Mouse (Mus musculus): ENCODE measurements at regions not wholly inside any gene's neighbourhood (a gene's known extent, or its start where the extent isn't known, plus 50 kb on each side); places are given as distances from the start of the nearest gene placed in this dataset.

GRCm38 (mm10) chr19:36237751-36238150 is 110.4 kb upstream of the Pcgf5 start:
- Histone ChIP-seq H3K4me1 (replicated peaks) (no peaks in the 10 kb centered on the region), H3K27ac (no peak overlapping the region), H3K9me3 (no peaks in the 10 kb centered on the region), H3K9ac (no peak overlapping the region), H3K36me3 (no peaks in the 10 kb centered on the region), H3K4me2 (no peak overlapping the region), H3K4me3 (no peak overlapping the region), H3K27me3 (no peaks in the 10 kb centered on the region)
- WGBS, result 66% methylated on average over 3 of the region's 3 CpGs
- no peak for ATAC-seq (ENCODE audit: low FRiP score)

GRCm38 (mm10) chr19:36238536-36238935 is 109.6 kb upstream of the Pcgf5 start:
- 83% methylated on average over 3 of the region's 3 CpGs for WGBS
- no peak overlapping the region for H3K4me2 ChIP-seq
- H3K9ac ChIP-seq, result no peak overlapping the region
- H3K36me3 ChIP-seq, result no peaks in the 10 kb centered on the region
- no peak overlapping the region for H3K27ac ChIP-seq
- no peaks in the 10 kb centered on the region for H3K4me1 ChIP-seq (replicated peaks)
- no peak overlapping the region for H3K4me3 ChIP-seq
- H3K9me3 ChIP-seq, result no peaks in the 10 kb centered on the region
- H3K27me3 ChIP-seq, result no peaks in the 10 kb centered on the region
- ATAC-seq (ENCODE audit: low FRiP score), result no peak

GRCm38 (mm10) chr19:36242396-36242795 is 105.7 kb upstream of the Pcgf5 start:
- Histone ChIP-seq H3K36me3 (no peaks in the 10 kb centered on the region), H3K27me3 (no peaks in the 10 kb centered on the region), H3K4me1 (replicated peaks) (no peaks in the 10 kb centered on the region), H3K4me3 (no peak overlapping the region), H3K9me3 (no peaks in the 10 kb centered on the region), H3K4me2 (no peak overlapping the region), H3K27ac (no peak overlapping the region), H3K9ac (no peak overlapping the region)
- 83% methylated on average over 3 of the region's 3 CpGs for WGBS
- ATAC-seq (ENCODE audit: low FRiP score), result no peak

- WGBS, result 80% methylated on average over 5 of the region's 5 CpGs
- Histone ChIP-seq H3K36me3 (no peaks in the 10 kb centered on the region), H3K27me3 (no peaks in the 10 kb centered on the region), H3K4me2 (no peak overlapping the region), H3K9ac (no peak overlapping the region), H3K27ac (no peak overlapping the region), H3K4me3 (no peak overlapping the region), H3K9me3 (no peaks in the 10 kb centered on the region), H3K4me1 (replicated peaks) (no peaks in the 10 kb centered on the region)
- ATAC-seq (ENCODE audit: low FRiP score), result no peak
Observed at GRCm38 (mm10) chr19:36242946-36243345, 105.2 kb upstream of the Pcgf5 start.

DNA sequence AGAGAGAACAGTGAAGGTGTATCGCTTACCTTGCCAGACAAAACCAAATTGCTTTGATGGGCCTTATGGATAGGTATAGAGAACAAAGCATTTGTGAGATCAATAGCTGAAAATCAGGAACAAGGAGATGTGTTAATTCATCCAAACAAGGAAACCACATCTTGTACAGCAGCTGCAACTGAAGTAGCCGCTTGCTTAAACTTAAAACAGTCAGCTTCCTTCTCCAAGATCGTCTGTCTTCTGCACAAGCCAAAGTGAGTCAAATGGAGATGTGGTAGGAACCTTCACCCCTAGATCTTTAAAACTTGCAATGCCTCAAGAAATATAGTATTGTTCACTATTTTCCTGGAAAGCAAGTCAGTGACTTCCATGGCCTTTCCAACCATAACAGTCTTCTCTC is 95.6 kb upstream of the Pcgf5 start:
- no peak overlapping the region for H3K4me3 ChIP-seq

GRCm38 (mm10) chr19:36257748-36258538 is 90.2 kb upstream of the Pcgf5 start:
- no peaks in the 10 kb centered on the region for H3K36me3 ChIP-seq
- 0 out of 2 replicates have a peak overlapping the region, but pooled peaks have one; percentile 3 for H3K27ac ChIP-seq
- H3K4me3 ChIP-seq, result no peak overlapping the region
- ATAC-seq (ENCODE audit: low FRiP score), result no peak
- no peak overlapping the region for H3K4me2 ChIP-seq
- no peaks in the 10 kb centered on the region for H3K27me3 ChIP-seq
- H3K4me1 ChIP-seq (replicated peaks), result peaks cover 11% of the 10 kb centered on the region; the same call in 1 of the 2 replicates
- 62% methylated on average over 10 of the region's 10 CpGs for WGBS
- no peak overlapping the region for H3K9ac ChIP-seq
- no peaks in the 10 kb centered on the region for H3K9me3 ChIP-seq

More for the DNA sequence above, 95.6 kb upstream of the Pcgf5 start:
- Histone ChIP-seq H3K9me3 (no peaks in the 10 kb centered on the region), H3K36me3 (no peaks in the 10 kb centered on the region), H3K4me1 (replicated peaks) (peaks cover 4% of the 10 kb centered on the region; the same call in 1 of the 2 replicates), H3K27me3 (no peaks in the 10 kb centered on the region), H3K4me2 (no peak overlapping the region), H3K9ac (no peak overlapping the region), H3K27ac (no peak overlapping the region)
- no peak for ATAC-seq (ENCODE audit: low FRiP score)
- WGBS, result 94% methylated on average over 3 of the region's 3 CpGs

DNA sequence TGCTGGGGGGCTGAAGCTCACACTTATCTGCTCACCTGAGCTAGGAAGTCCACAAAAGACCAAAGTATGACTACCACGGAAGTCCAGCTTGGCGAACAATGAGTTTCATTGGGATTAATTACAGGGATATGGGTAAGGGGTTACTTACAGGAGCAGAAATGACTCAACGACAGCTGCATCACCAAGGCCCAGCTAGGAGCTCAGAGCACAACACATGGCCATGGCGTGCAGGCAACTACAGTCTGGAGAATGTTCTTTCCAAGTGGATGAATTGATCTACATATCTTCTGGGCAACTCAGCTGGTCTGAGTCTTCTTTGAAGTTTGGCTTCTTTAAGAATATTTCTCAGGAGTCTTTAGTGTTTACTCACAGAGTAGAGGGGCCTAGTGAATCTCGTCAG is 86.3 kb upstream of the Pcgf5 start:
- Histone ChIP-seq H3K27ac (no peak overlapping the region), H3K4me3 (no peak overlapping the region), H3K4me2 (no peak overlapping the region), H3K27me3 (no peaks in the 10 kb centered on the region), H3K9me3 (no peaks in the 10 kb centered on the region), H3K4me1 (replicated peaks) (peaks cover 11% of the 10 kb centered on the region; the same call in 1 of the 2 replicates), H3K9ac (no peak overlapping the region), H3K36me3 (no peaks in the 10 kb centered on the region)
- no peak for ATAC-seq (ENCODE audit: low FRiP score)
- WGBS, result 95% methylated on average over 5 of the region's 5 CpGs

DNA sequence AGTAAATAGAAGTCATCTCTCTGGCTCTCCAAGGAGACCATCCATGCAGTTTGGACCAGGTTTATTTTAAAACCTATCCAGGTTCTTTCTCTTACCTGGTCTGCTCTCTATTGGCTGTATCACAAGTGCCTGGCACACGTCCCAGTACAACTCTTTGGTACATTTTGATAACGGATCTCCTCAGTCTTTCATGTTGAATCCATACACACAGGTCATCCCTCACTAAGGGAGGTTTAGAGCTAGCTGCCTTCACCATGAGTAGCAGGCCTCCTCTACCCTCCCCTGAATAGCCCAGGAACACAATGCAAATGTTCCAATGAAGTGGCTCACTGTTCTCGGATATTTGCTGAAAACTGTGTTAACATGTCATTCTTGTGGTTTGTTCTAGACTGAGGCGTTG is 84.2 kb upstream of the Pcgf5 start:
- no peak for ATAC-seq (ENCODE audit: low FRiP score)
- Histone ChIP-seq H3K4me3 (no peak overlapping the region), H3K27ac (no peak overlapping the region), H3K4me2 (no peak overlapping the region), H3K36me3 (no peaks in the 10 kb centered on the region), H3K9ac (no peak overlapping the region), H3K27me3 (no peaks in the 10 kb centered on the region), H3K4me1 (replicated peaks) (no peaks in the 10 kb centered on the region), H3K9me3 (no peaks in the 10 kb centered on the region)
- WGBS, result 87% methylated on average over 4 of the region's 4 CpGs

GRCm38 (mm10) chr19:36264397-36264796 is 83.7 kb upstream of the Pcgf5 start:
- Histone ChIP-seq H3K27me3 (no peaks in the 10 kb centered on the region), H3K36me3 (no peaks in the 10 kb centered on the region), H3K9ac (no peak overlapping the region), H3K4me2 (no peak overlapping the region), H3K9me3 (no peaks in the 10 kb centered on the region), H3K27ac (no peak overlapping the region), H3K4me1 (replicated peaks) (no peaks in the 10 kb centered on the region), H3K4me3 (no peak overlapping the region)
- no peak for ATAC-seq (ENCODE audit: low FRiP score)
- 89% methylated on average over 2 of the region's 2 CpGs for WGBS

GRCm38 (mm10) chr19:36265276-36265675 is 82.8 kb upstream of the Pcgf5 start:
- Histone ChIP-seq H3K9ac (no peak overlapping the region), H3K27me3 (no peaks in the 10 kb centered on the region), H3K9me3 (no peaks in the 10 kb centered on the region), H3K4me3 (no peak overlapping the region), H3K4me1 (replicated peaks) (no peaks in the 10 kb centered on the region), H3K36me3 (no peaks in the 10 kb centered on the region), H3K27ac (no peak overlapping the region), H3K4me2 (no peak overlapping the region)
- ATAC-seq (ENCODE audit: low FRiP score), result no peak
- 92% methylated on average over 1 of the region's 1 CpGs for WGBS

DNA sequence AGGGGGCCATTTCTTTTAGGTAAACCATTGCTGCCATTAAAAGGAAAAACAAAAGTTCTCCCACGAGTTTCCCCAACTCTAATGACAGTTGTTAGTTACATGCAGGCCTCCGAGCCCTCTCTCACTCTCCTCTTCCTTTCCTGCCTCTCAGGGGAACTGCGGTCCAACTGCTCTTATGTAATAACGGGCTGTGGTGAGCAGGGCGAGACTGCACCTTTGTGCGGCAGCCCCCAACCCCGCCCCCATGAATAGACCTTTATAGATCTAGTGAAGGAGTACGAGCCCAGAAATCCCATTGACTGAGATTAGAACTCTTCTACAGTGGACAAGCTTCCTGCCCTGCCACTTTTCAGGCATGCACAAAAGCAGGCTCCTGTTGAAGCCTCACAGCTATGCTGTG is 81.8 kb upstream of the Pcgf5 start:
- Histone ChIP-seq H3K9me3 (no peaks in the 10 kb centered on the region), H3K27ac (no peak overlapping the region), H3K36me3 (no peaks in the 10 kb centered on the region), H3K27me3 (no peaks in the 10 kb centered on the region), H3K4me2 (no peak overlapping the region), H3K4me1 (replicated peaks) (no peaks in the 10 kb centered on the region), H3K9ac (no peak overlapping the region), H3K4me3 (no peak overlapping the region)
- 63% methylated on average over 8 of the region's 8 CpGs for WGBS
- ATAC-seq (ENCODE audit: low FRiP score), result no peak

GRCm38 (mm10) chr19:36273466-36273865 is 74.6 kb upstream of the Pcgf5 start:
- 37% methylated on average over 3 of the region's 3 CpGs for WGBS
- no peaks in the 10 kb centered on the region for H3K4me1 ChIP-seq (replicated peaks)
- H3K27me3 ChIP-seq, result no peaks in the 10 kb centered on the region
- no peak overlapping the region for H3K27ac ChIP-seq
- H3K4me2 ChIP-seq, result no peak overlapping the region
- no peak overlapping the region for H3K4me3 ChIP-seq
- no peak for ATAC-seq (ENCODE audit: low FRiP score)
- H3K9me3 ChIP-seq, result 0 out of 2 replicates have a peak, but pooled peaks cover 6% of the 10 kb centered on the region
- no peaks in the 10 kb centered on the region for H3K36me3 ChIP-seq
- H3K9ac ChIP-seq, result no peak overlapping the region

GRCm38 (mm10) chr19:36285465-36285864 is 62.6 kb upstream of the Pcgf5 start:
- H3K4me1 ChIP-seq (replicated peaks), result no peaks in the 10 kb centered on the region
- H3K36me3 ChIP-seq, result no peaks in the 10 kb centered on the region
- 80% methylated on average over 4 of the region's 4 CpGs for WGBS
- H3K27ac ChIP-seq, result no peak overlapping the region
- no peak overlapping the region for H3K4me3 ChIP-seq
- H3K9me3 ChIP-seq, result no peaks in the 10 kb centered on the region
- ATAC-seq (ENCODE audit: low FRiP score), result no peak
- no peaks in the 10 kb centered on the region for H3K27me3 ChIP-seq
- no peak overlapping the region for H3K4me2 ChIP-seq
- no peak overlapping the region for H3K9ac ChIP-seq
